Mouse (Mus musculus): ENCODE data around the gene Nelfa. TPM values are rescaled to one million over a fixed set of nuclear protein-coding genes. Genes with fewer than 3 reads are reported as not detected.

Gene Nelfa
- polyA plus RNA-seq (2012; fragmentation: generic; extraction: Trizol), result 24.2 TPM
- long read RNA-seq, experiment 1, transcript Nelfa-201 (11 exons, 2,580 nt), result major isoform, 37 of 42 reads
- long read RNA-seq, experiment 1, partial matches to known transcripts, result 4 of 42 reads
- long read RNA-seq, experiment 1, other reads (novel, unspliced or antisense), result 1 of 42 reads
- long read RNA-seq, experiment 2, transcript Nelfa-201 (11 exons, 2,580 nt), result major isoform, 259 of 288 reads
- long read RNA-seq, experiment 2, partial matches to known transcripts, result 7 of 288 reads
- long read RNA-seq, experiment 2, other reads (novel, unspliced or antisense), result 22 of 288 reads

GRCm38 (mm10) chr5:33936120-33936707 is at the start of gene Nelfa:
Nelfa (minus strand) TSS chr5:33936413.
- Histone ChIP-seq H3K79me2 (ENCODE audit: control insufficient read depth, insufficient read depth) (peaks cover 56% of the 10 kb centered on the region), H3K36me3 (ENCODE audit: control insufficient read depth, insufficient read depth) (peaks cover 13% of the 10 kb centered on the region), H3K27me3 (ENCODE audit: control insufficient read depth, insufficient read depth, insufficient read length) (no peaks in the 10 kb centered on the region), H3K79me3 (ENCODE audit: low read depth) (peaks cover 48% of the 10 kb centered on the region), H3K4me3 (ENCODE audit: insufficient read depth, poor library complexity, severe bottlenecking) (peak within 1 kb of the TSS; percentile 68), H3ac (ENCODE audit: control insufficient read depth, insufficient read length, low read depth) (peak within 1 kb of the TSS; percentile 83)
- TF ChIP-seq MYOD1 (IDR thresholded peaks at IDR 0.05; ENCODE audit: control insufficient read depth, insufficient read length, low read depth), result no peak
- no peak for TF ChIP-seq MYOG (IDR thresholded peaks at IDR 0.05; ENCODE audit: control insufficient read depth, extremely low read depth, insufficient read length)
- no peak for TF ChIP-seq CTCF (IDR thresholded peaks at IDR 0.05; ENCODE audit: control insufficient read depth, insufficient read depth, insufficient read length)
- TF ChIP-seq USF1 (IDR thresholded peaks at IDR 0.05; ENCODE audit: low read depth), result no peak
- no peak for TF ChIP-seq MAX (IDR thresholded peaks at IDR 0.05)
- TF ChIP-seq FOSL1 (IDR thresholded peaks at IDR 0.05; ENCODE audit: insufficient read depth, low read length, poor library complexity, severe bottlenecking), result no peak
- no peak for TF ChIP-seq CEBPB (IDR thresholded peaks at IDR 0.05; ENCODE audit: low read depth)

DNA sequence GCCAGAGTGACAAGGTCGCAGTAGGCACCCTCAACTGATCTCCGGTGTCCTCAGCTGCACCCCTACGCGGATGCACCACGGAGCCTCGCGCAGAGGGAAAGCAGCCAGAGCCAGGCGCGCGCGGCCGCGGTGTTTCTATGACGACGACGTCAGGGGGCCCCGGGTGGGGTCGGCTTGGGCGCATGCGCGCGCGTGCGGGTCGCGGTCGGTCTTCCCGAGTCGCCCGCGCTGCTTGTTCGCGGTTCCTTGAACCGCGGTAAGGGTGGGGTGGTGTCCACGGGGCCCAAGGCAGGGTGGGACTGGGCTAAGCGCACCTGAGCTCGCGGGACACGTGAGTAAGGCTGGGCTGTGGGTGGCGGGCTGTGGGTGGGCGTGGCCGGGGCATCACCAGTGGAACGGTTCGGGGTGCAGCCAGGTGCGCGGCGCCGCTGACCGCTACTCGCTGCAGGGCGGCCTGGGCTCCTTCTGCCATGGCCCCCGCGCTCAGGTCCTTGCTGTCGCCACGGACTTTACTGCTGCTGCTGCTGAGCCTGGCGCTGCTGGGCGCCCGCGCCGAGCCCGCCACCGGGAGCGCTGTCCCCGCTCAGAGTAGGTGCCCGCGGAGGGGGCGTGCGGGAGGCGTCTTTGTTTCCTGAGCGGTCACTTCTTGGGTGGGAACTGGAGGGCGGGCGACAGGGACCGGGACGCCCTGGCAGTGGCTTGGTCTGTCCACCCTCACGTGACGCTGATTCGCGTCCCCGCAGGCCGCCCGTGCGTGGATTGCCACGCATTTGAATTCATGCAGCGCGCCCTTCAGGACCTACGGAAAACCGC is 47.3 kb upstream of the Nelfa start, which contains the start of gene Gm1673:
Gene Gm1673 (plus strand): TSS at position 125 of the 813 bp plus-strand sequence.
- H3K36me3 ChIP-seq (ENCODE audit: control insufficient read depth, insufficient read depth), result no peaks in the 10 kb centered on the region
- no peak within 1 kb of the TSS for H3K4me3 ChIP-seq (ENCODE audit: insufficient read depth, poor library complexity, severe bottlenecking)
- no peak for TF ChIP-seq MAX (IDR thresholded peaks at IDR 0.05)
- H3K27me3 ChIP-seq (ENCODE audit: control insufficient read depth, insufficient read depth, insufficient read length), result peaks cover 56% of the 10 kb centered on the region
- H3ac ChIP-seq (ENCODE audit: control insufficient read depth, insufficient read length, low read depth), result no peak within 1 kb of the TSS
- H3K79me2 ChIP-seq (ENCODE audit: control insufficient read depth, insufficient read depth), result no peaks in the 10 kb centered on the region
- no peaks in the 10 kb centered on the region for H3K79me3 ChIP-seq (ENCODE audit: low read depth)

- no peak for TF ChIP-seq CEBPB (IDR thresholded peaks at IDR 0.05; ENCODE audit: low read depth)
- no peak for TF ChIP-seq FOSL1 (IDR thresholded peaks at IDR 0.05; ENCODE audit: insufficient read depth, low read length, poor library complexity, severe bottlenecking)
- TF ChIP-seq MYOG (IDR thresholded peaks at IDR 0.05; ENCODE audit: control insufficient read depth, extremely low read depth, insufficient read length), result no peak
- TF ChIP-seq USF1 (IDR thresholded peaks at IDR 0.05; ENCODE audit: low read depth), result no peak
- no peak for TF ChIP-seq MAX (IDR thresholded peaks at IDR 0.05)
- TF ChIP-seq MYOD1 (IDR thresholded peaks at IDR 0.05; ENCODE audit: control insufficient read depth, insufficient read length, low read depth), result no peak
- no peak for TF ChIP-seq CTCF (IDR thresholded peaks at IDR 0.05; ENCODE audit: control insufficient read depth, insufficient read depth, insufficient read length)
- Histone ChIP-seq H3K79me3 (ENCODE audit: low read depth) (no peaks in the 10 kb centered on the region), H3K27me3 (ENCODE audit: control insufficient read depth, insufficient read depth, insufficient read length) (peaks cover 56% of the 10 kb centered on the region)
These were observed 46.6 kb upstream of the Nelfa start for GRCm38 (mm10) chr5:33982731-33983259.

GRCm38 (mm10) chr5:33976267-33976666 is 40.1 kb upstream of the Nelfa start:
- Histone ChIP-seq H3K79me3 (ENCODE audit: low read depth) (no peaks in the 10 kb centered on the region), H3K27me3 (ENCODE audit: control insufficient read depth, insufficient read depth, insufficient read length) (peaks cover 11% of the 10 kb centered on the region), H3ac (ENCODE audit: control insufficient read depth, insufficient read length, low read depth) (no peak overlapping the region), H3K36me3 (ENCODE audit: control insufficient read depth, insufficient read depth) (no peaks in the 10 kb centered on the region), H3K79me2 (ENCODE audit: control insufficient read depth, insufficient read depth) (no peaks in the 10 kb centered on the region), H3K4me3 (ENCODE audit: insufficient read depth, poor library complexity, severe bottlenecking) (no peak overlapping the region)
- TF ChIP-seq CTCF (IDR thresholded peaks at IDR 0.05; ENCODE audit: control insufficient read depth, insufficient read depth, insufficient read length) (no peak), MAX (IDR thresholded peaks at IDR 0.05) (no peak), CEBPB (IDR thresholded peaks at IDR 0.05; ENCODE audit: low read depth) (no peak), USF1 (IDR thresholded peaks at IDR 0.05; ENCODE audit: low read depth) (no peak), MYOG (IDR thresholded peaks at IDR 0.05; ENCODE audit: control insufficient read depth, extremely low read depth, insufficient read length) (no peak), MYOD1 (IDR thresholded peaks at IDR 0.05; ENCODE audit: control insufficient read depth, insufficient read length, low read depth) (no peak), FOSL1 (IDR thresholded peaks at IDR 0.05; ENCODE audit: insufficient read depth, low read length, poor library complexity, severe bottlenecking) (no peak)

More at GRCm38 (mm10) chr5:33982731-33983259, 46.6 kb upstream of the Nelfa start:
- Histone ChIP-seq H3K4me3 (ENCODE audit: insufficient read depth, poor library complexity, severe bottlenecking) (no peak overlapping the region), H3ac (ENCODE audit: control insufficient read depth, insufficient read length, low read depth) (no peak overlapping the region), H3K36me3 (ENCODE audit: control insufficient read depth, insufficient read depth) (no peaks in the 10 kb centered on the region), H3K79me2 (ENCODE audit: control insufficient read depth, insufficient read depth) (no peaks in the 10 kb centered on the region)

DNA sequence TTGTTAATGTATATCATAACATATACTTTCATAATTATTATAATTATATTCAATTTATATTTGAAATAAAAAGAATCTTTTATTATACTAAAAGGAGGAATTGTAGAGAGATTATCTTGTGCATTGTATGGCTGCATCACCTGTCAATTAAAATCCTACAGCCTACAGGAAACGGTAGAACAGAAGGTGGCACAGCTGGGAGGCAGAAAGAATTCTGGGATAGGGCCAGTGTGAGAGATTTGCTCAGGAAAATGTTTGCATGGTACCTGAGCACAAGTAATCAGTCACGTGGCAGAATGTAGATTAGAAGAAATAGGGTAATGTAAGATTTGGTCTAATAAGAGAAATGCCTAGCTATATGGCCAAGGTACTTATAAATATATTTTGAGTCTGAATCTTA is 38.5 kb upstream of the Nelfa start:
- Histone ChIP-seq H3K79me3 (ENCODE audit: low read depth) (no peaks in the 10 kb centered on the region), H3ac (ENCODE audit: control insufficient read depth, insufficient read length, low read depth) (no peak overlapping the region), H3K79me2 (ENCODE audit: control insufficient read depth, insufficient read depth) (no peaks in the 10 kb centered on the region), H3K27me3 (ENCODE audit: control insufficient read depth, insufficient read depth, insufficient read length) (peaks cover 15% of the 10 kb centered on the region), H3K36me3 (ENCODE audit: control insufficient read depth, insufficient read depth) (no peaks in the 10 kb centered on the region), H3K4me3 (ENCODE audit: insufficient read depth, poor library complexity, severe bottlenecking) (no peak overlapping the region)
- TF ChIP-seq MAX (IDR thresholded peaks at IDR 0.05) (no peak), MYOG (IDR thresholded peaks at IDR 0.05; ENCODE audit: control insufficient read depth, extremely low read depth, insufficient read length) (no peak), CTCF (IDR thresholded peaks at IDR 0.05; ENCODE audit: control insufficient read depth, insufficient read depth, insufficient read length) (no peak), CEBPB (IDR thresholded peaks at IDR 0.05; ENCODE audit: low read depth) (no peak), USF1 (IDR thresholded peaks at IDR 0.05; ENCODE audit: low read depth) (no peak), FOSL1 (IDR thresholded peaks at IDR 0.05; ENCODE audit: insufficient read depth, low read length, poor library complexity, severe bottlenecking) (no peak), MYOD1 (IDR thresholded peaks at IDR 0.05; ENCODE audit: control insufficient read depth, insufficient read length, low read depth) (no peak)

Measured in C2C12 (cell line).